Mouse (Mus musculus) lung, adult 2 months (tissue): ENCODE results near the gene Ift122.

Experiments
- CTCF ChIP-seq: fragments of 200-500 bp; IDR thresholded peaks from 2 replicates; pipeline ENCODE4 v1.5.1; 2011; ENCODE audit warnings: mild to moderate bottlenecking, low read length, control low read depth; ENCODE audit not compliant: insufficient read depth
- POLR2A ChIP-seq: fragments of 200-500 bp; IDR thresholded peaks from 2 replicates; pipeline ENCODE4 v1.6.1; 2011; ENCODE audit warnings: low read depth, mild to moderate bottlenecking, control low read depth, low read length, borderline replicate concordance; ENCODE audit errors: extremely low read depth

DNA sequence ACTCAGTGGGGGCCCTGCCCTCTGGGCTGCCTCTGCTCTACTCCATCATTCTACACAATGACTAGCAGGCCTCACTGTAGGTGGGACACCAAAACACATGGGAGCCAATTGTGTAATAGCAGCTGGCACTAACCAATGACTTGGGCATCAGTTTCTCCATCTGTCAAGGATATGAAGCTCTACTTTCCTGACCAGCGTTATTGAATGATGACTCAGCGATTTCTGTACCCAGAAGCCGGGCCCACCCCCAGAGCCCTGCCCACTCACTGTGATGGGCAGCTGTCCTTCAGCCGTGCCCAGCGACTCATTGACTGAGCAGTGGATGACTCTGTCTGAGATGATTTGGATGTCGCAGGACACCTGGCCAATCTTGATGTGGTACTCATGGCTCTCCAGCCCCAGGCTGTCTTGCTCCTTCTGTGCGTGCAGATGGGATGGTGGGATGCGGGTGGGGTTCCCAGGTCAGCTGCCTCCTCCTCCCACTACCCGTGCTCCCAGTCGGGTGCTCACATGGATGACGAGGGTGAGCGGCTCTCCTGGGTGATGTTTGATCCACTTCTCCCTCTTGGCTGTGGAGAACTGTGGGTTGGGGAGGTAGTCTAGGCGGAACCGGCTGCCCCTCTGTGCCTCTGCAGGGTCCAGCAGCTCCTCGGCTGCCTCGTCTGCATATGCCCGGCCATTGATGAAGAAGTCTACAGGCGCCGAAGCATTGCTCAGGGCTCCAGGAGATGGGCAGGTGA is 113.1 kb downstream of the Ift122 start:
- TF ChIP-seq CTCF, result no peak
- TF ChIP-seq POLR2A, result no peak
